Mouse (Mus musculus) liver, adult 2 months (tissue): ENCODE data around the gene Tmeff2. TPM values are rescaled to one million over a fixed set of nuclear protein-coding genes. Genes with fewer than 3 reads are reported as not detected.

Experiments used
- DNase-seq: peaks from one replicate; pipeline ENCODE4 v3.0.0-alpha.2; 2011; ENCODE audit warnings: low read depth, low spot score; ENCODE audit errors: extremely low read depth
- H3K27ac ChIP-seq: fragments of 200-500 bp; replicated peaks from 2 replicates; pipeline ENCODE4 v1.5.1; 2012; ENCODE audit warnings: low read depth, mild to moderate bottlenecking, control low read depth, inconsistent platforms, low read length; ENCODE audit not compliant: insufficient read depth
- H3K27me3 ChIP-seq: fragments of 200-500 bp; 2 replicates; pipeline ENCODE4 v1.6.1; 2012; ENCODE audit warnings: mild to moderate bottlenecking, moderate library complexity, low read length, inconsistent platforms; ENCODE audit not compliant: control insufficient read depth, insufficient read depth
- H3K36me3 ChIP-seq: fragments of 200-500 bp; 2 replicates; pipeline ENCODE4 v1.6.1; 2012; ENCODE audit warnings: low read length, inconsistent platforms; ENCODE audit not compliant: control insufficient read depth, insufficient read depth
- H3K4me1 ChIP-seq: fragments of 200-500 bp; 2 replicates; pipeline ENCODE4 v1.6.1; 2011; ENCODE audit warnings: low read length; ENCODE audit not compliant: control insufficient read depth, insufficient read depth
- H3K4me3 ChIP-seq: fragments of 200-500 bp; 2 replicates; pipeline ENCODE4 v1.5.1; 2011; ENCODE audit warnings: low read depth, mild to moderate bottlenecking, control low read depth, low read length, moderate library complexity; ENCODE audit not compliant: insufficient read depth
- H3K79me2 ChIP-seq: fragments of 200-500 bp; 2 replicates; pipeline ENCODE4 v1.6.1; 2012; ENCODE audit warnings: inconsistent platforms, mild to moderate bottlenecking, low read length, moderate library complexity; ENCODE audit not compliant: control insufficient read depth, insufficient read depth
- H3K9ac ChIP-seq: fragments of 200-500 bp; 2 replicates; pipeline ENCODE4 v1.6.1; 2012; ENCODE audit warnings: low read depth, mild to moderate bottlenecking, control low read depth, inconsistent platforms, low read length
- CTCF ChIP-seq: fragments of 200-500 bp; IDR thresholded peaks from 2 replicates; pipeline ENCODE4 v1.5.1; 2011; ENCODE audit warnings: low read depth, low read length, control low read depth
- POLR2A ChIP-seq: fragments of 200-500 bp; IDR thresholded peaks from 2 replicates; pipeline ENCODE4 v1.6.1; 2011; ENCODE audit warnings: low read length, control low read depth; ENCODE audit not compliant: insufficient read depth; ENCODE audit errors: extremely low read depth
- WGBS: fragments of 180-500 bp; shearing (Covaris S2); methylation state at CpG from one replicate; pipeline ENCODE4 v1.1.7; 2018; 5-methylcytosine and 5-hydroxymethylcytosine counted together
- polyA plus RNA-seq: library from polyadenylated mRNA; depleted of rRNA; stranded (reverse); fragments of >200 nt; gene quantifications from 2 replicates; pipeline ENCODE4 v1.2.3, GENCODE M21; 2012
- total RNA-seq: library from RNA; depleted of rRNA; stranded (reverse); fragments of >200 nt; gene quantifications from 2 replicates; pipeline ENCODE4 v1.2.3, GENCODE M21; 2014

The Tmeff2 gene
- total and polyA plus RNA-seq, 2 experiments = 0.09 TPM; not detected in 1

DNA sequence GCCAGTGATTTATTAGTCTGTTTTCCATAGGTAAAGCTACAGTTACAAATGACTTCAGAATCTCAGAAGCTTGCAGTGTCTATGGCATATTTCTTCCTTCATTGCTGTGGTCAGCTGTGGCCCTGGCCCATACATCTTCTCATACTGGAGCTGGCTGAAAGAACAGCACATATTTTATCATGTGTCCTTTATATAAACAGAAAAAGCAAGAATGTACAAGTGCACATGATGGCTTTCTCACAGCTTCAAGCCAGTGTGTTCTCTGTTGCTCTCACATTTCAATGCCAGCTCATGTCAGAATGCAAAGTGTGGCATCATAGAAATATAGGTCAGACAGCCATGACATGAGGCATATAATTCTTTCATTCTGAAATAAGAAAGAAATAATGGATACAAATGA is 164.1 kb downstream of the Tmeff2 start:
- no peaks in the 10 kb centered on the region for H3K4me1 ChIP-seq
- H3K9ac ChIP-seq = no peak overlapping the region
- H3K27ac ChIP-seq = no peak overlapping the region
- DNase-seq = no peak
- H3K79me2 ChIP-seq = no peaks in the 10 kb centered on the region
- no peaks in the 10 kb centered on the region for H3K36me3 ChIP-seq
- no peaks in the 10 kb centered on the region for H3K27me3 ChIP-seq
- no peak overlapping the region for H3K4me3 ChIP-seq
- no peak for TF ChIP-seq CTCF
- TF ChIP-seq POLR2A = no peak

DNA sequence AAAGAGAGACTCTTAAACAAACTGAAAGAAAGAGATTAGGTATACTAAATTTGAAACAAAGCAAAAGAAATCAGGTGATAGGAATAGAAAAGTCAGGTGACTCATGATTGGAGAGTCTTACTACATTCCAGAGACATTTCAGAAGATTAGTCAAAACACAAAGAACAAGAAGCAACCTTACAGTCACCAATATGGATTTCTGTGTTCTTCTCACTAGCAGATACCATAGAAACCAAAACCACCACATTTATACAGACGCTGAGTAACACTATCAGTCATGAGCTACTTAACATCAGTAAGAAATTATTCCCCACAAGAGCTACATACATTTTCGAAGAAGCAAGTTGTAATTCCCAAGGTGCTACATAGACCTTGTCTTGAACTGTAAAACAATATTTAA is 165.2 kb downstream of the Tmeff2 start:
- Histone ChIP-seq H3K27me3 (no peaks in the 10 kb centered on the region), H3K9ac (no peak overlapping the region), H3K4me1 (no peaks in the 10 kb centered on the region), H3K27ac (no peak overlapping the region), H3K36me3 (no peaks in the 10 kb centered on the region), H3K4me3 (no peak overlapping the region), H3K79me2 (no peaks in the 10 kb centered on the region)
- TF ChIP-seq POLR2A = no peak
- no peak for TF ChIP-seq CTCF
- WGBS = 87% methylated on average over 2 of the region's 2 CpGs
- no peak for DNase-seq

DNA sequence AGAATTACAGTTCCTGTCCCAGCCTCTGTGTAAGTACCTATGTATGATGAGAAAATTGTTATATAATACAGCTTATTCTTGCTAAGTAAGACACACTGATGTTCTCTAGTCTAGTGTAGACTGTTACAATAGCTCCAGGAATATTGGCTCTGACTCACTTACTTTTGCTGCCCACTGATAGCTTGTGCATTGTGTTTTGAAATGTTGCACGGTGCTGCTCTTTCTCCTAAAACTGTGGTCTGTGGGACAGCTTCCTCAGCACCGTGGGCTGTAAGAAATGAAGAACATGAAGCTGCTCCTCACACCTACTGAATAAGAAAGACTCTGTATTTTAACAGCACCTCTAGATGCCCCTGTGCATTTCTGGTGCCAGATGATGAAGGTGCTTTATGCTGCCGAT is 168.4 kb downstream of the Tmeff2 start:
- Histone ChIP-seq H3K4me1 (no peaks in the 10 kb centered on the region), H3K27me3 (no peaks in the 10 kb centered on the region), H3K4me3 (no peak overlapping the region), H3K79me2 (no peaks in the 10 kb centered on the region), H3K9ac (no peak overlapping the region), H3K36me3 (no peaks in the 10 kb centered on the region), H3K27ac (no peak overlapping the region)
- no peak for DNase-seq
- 84% methylated on average over 3 of the region's 3 CpGs for WGBS
- no peak for TF ChIP-seq POLR2A
- TF ChIP-seq CTCF = no peak

DNA sequence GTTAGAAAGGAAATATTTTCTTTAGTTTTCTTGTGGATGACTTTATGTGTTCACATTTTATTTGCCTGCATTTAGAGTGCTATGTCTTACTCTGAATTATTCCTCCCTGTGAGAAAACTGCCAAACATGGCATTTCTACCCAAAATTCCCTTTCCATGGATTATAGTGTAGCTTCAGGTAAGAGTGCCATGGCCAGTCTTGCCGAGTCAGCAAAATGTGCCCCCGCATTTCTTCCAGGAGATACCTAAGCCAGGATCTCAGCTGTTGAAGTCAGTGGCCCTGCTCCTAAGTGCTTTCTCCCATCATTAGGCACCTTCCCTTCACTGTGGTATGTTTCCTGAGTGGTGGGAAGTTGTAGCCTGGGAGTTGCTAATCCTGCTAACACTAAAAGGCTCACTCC is 168.8 kb downstream of the Tmeff2 start:
- Histone ChIP-seq H3K4me3 (no peak overlapping the region), H3K27me3 (no peaks in the 10 kb centered on the region), H3K4me1 (no peaks in the 10 kb centered on the region), H3K36me3 (no peaks in the 10 kb centered on the region), H3K9ac (no peak overlapping the region), H3K79me2 (no peaks in the 10 kb centered on the region), H3K27ac (no peak overlapping the region)
- WGBS = 85% methylated on average over 2 of the region's 2 CpGs
- no peak for TF ChIP-seq CTCF
- TF ChIP-seq POLR2A = no peak
- DNase-seq = no peak

DNA sequence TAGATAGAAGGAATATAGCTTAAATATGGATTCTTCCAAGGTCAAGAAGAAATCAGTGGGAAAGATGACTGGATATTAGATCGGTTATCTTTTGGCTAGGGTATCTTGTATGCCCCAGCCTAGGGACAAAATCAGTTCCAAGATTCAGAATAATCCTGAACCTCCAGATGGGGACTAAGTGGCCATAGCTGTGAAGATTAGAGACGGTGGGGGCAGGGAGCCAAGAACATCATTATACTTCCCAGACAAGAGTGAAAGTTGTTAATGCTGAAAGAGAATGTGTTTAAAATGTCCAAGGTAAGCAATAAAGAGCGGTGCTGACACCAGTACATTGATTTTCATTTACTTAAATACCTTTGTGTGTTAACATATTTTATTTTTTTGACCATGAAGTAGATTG is 173.6 kb downstream of the Tmeff2 start:
- 93% methylated on average over 3 of the region's 3 CpGs for WGBS
- Histone ChIP-seq H3K4me1 (no peaks in the 10 kb centered on the region), H3K36me3 (no peaks in the 10 kb centered on the region), H3K9ac (no peak overlapping the region), H3K4me3 (no peak overlapping the region), H3K27me3 (no peaks in the 10 kb centered on the region), H3K27ac (no peak overlapping the region), H3K79me2 (no peaks in the 10 kb centered on the region)
- no peak for TF ChIP-seq POLR2A
- TF ChIP-seq CTCF = no peak
- no peak for DNase-seq

DNA sequence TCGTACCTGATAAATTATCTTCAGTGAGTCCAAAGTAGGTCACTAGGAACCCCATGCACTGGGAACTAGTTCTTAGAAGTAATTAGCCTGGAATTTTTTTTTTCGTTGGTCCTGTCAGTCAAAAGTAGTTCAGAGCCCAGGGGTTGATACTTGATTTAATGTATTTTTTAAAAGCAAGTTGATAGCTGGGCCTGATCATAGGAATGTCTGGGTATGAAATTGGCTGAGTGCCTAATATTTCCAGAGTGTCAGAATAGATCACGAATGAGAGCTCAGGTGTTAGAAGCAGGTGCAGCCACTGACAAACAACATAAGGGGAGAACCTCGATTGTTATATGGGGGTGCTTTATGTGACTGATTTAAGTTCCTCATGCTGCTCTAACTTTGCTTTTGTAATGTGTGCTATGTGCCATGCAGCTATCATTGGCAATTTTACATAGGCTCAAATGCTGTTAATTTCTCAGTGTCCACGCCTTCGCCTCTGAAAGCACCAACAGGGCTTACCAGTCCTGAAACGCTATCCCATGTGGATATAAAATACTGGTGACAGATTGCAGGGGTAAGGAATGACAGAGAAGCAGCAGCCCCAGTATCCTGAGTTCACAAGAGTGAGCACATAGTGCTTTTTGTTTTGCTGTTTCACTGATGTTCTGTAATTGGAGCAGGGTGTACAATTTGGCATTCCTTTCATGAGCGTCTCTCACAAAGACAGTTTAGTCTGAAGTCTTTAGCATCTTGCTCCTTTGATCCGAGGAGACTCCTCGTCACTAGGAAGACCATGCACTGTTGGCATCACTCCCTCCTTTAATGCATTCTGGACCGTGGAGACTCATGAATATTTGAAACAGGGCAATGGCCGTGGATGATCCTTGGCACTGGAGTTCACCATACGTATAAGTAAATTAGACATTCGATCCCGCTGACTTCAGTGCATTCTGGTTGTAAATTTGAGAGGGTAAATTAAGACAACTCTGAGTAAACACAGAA is 175.6 kb downstream of the Tmeff2 start:
- no peaks in the 10 kb centered on the region for H3K27me3 ChIP-seq
- H3K4me3 ChIP-seq = no peak overlapping the region
- WGBS = 89% methylated on average over 15 of the region's 15 CpGs
- no peaks in the 10 kb centered on the region for H3K79me2 ChIP-seq
- H3K36me3 ChIP-seq = no peaks in the 10 kb centered on the region
- DNase-seq = no peak
- H3K27ac ChIP-seq = no peak overlapping the region
- H3K9ac ChIP-seq = no peak overlapping the region
- no peaks in the 10 kb centered on the region for H3K4me1 ChIP-seq
- TF ChIP-seq CTCF = no peak
- no peak for TF ChIP-seq POLR2A
